Mouse (Mus musculus): ENCODE data around the gene Arhgef25.
A peak's percentile ranks its signal among the peaks of the same experiment; 100 is the strongest.
"Not testable (repeated sequence)": the region's sequence is repeated elsewhere in the genome, so short reads cannot be mapped to it uniquely, and the experiment has no call there.

DNA sequence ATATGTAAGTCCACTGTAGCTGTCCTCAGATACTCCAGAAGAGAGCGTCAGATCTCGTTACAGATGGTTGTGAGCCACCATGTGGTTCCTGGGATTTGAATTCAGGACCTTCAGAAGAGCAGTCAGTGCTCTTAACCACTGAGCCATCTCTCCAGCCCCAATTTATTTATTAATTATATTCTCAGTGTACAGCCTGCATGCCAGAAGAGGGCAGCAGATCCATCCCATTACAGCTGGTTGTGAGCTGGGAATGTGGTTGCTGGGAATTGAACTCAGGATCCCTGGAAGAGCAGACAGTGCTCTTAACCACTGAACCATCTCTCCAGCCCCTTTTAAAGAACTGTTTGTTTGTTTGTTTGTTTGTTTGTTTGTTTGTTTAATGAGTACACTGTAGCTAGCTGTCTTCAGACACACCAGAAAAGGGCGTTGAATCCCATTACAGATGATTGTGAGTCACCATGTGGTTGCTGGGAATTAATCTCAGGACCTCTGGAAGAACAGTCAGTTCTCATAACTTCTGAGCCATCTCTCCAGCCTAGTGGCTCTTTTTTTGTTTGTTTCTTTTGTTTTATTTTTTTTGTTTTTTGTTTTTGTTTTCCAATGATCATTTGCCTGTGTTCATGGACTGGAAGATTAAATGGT is 55.4 kb downstream of the Arhgef25 start:
- peak; percentile 22; the same call in 1 of the 2 replicates for TF ChIP-seq CTCF (IDR thresholded peaks at IDR 0.05; ENCODE audit: extremely low read depth, insufficient read depth, insufficient read length, insufficient replicate concordance)
- TF ChIP-seq POLR2A (IDR thresholded peaks at IDR 0.05; ENCODE audit: low read depth, low read length) = not testable (repeated sequence)

All from spleen, adult 2 months (tissue).